8 mouse cellular contexts compared by ENCODE assay signal in the genomic region with DNA sequence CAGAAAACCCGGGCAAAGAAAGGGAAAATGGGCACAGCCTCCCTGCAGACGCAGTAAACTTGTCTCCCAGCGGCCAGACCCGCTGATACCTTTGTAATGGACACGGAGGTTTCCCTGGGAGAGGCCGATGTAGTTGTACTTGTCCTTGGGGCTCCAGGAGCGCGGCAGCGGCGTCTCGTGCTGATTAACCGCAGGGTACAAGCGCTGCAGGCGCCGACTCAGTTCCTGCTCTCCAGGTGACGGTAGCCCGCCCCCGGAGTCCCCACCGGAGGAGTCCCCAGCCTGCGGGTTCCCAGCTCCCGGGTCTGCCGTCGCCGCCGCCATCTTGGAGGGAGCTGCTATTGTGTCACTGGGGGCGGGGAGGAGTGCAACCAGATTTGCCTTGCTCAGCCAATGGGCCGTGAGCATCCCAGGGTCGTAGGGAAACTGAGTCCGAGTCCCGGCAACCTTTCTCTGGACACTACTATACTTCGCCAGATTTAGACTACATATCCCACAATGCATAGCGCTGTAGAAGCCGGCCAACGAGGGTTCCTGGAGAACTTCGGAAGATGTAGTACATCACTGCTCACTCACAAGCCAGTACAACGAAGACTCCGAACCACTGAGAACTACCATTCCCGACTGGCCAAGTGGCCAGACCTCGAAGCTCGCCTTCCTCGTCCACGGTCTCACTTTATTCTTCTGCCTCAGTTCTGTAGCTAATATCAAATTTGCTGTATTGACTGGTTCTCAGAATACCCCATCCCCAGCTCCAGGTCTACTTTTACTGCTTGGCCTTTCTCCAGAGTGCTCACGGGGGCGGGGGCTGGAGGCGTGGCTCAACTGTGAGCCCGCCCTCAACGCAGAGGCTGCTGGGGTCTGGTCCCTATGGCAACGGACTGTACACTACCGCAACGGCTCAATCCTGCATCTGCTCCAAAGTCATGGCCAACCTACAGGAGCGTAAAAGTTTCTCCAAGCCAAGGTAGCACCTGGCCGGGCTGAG. TPM values are rescaled to one million over a fixed set of nuclear protein-coding genes. Genes with fewer than 3 reads are reported as not detected.
DNase-seq lines count a peak whose midpoint lies in the region; ATAC-seq and TF ChIP-seq lines count a peak whose summit lies in the region.

A gene (minus strand): TSS at position 490 of the 988 bp plus-strand sequence.
A gene (plus strand): TSS at position 871 of the 988 bp plus-strand sequence.

- peaks cover 36% of the 10 kb centered on the region for H3K36me3 ChIP-seq in forebrain, embryonic 10.5 days (replicated peaks)
- H3K36me3 ChIP-seq in heart, embryonic 15.5 days = peaks cover 16% of the 10 kb centered on the region
- peaks cover 44% of the 10 kb centered on the region for H3K36me3 ChIP-seq in liver, embryonic 14.5 days (replicated peaks; ENCODE audit: control insufficient read depth, insufficient read depth, low read depth)
- peaks cover 4% of the 10 kb centered on the region for H3K36me3 ChIP-seq in neural tube, embryonic 11.5 days (ENCODE audit: control insufficient read depth, insufficient read depth, low read length)
- H3K36me3 ChIP-seq in stomach, postnatal 0 days (ENCODE audit: control insufficient read depth, insufficient read depth, low read length) = peaks cover under 1% of the 10 kb centered on the region; the same call in 1 of the 2 replicates

- H3K4me2 ChIP-seq in heart, embryonic 15.5 days = peak within 1 kb of the TSS; percentile 84
- H3K4me2 ChIP-seq in liver, embryonic 14.5 days (ENCODE audit: low read depth) = peak within 1 kb of the TSS; percentile 92
- peak within 1 kb of the TSS; percentile 84 for H3K4me2 ChIP-seq in neural tube, embryonic 11.5 days (ENCODE audit: low read depth)
- H3K4me2 ChIP-seq in stomach, postnatal 0 days (replicated peaks; ENCODE audit: low read depth) = peak within 1 kb of the TSS; percentile 78

- under 1% methylated on average over 52 of the region's 52 CpGs for WGBS in forebrain, embryonic 10.5 days
- WGBS in heart, embryonic 15.5 days = under 1% methylated on average over 52 of the region's 52 CpGs
- under 1% methylated on average over 52 of the region's 52 CpGs for WGBS in liver, embryonic 14.5 days (ENCODE audit: insufficient replicate concordance)
- under 1% methylated on average over 52 of the region's 52 CpGs for WGBS in neural tube, embryonic 11.5 days
- under 1% methylated on average over 52 of the region's 52 CpGs for WGBS in stomach, postnatal 0 days

- peaks cover 18% of the 10 kb centered on the region for H3K4me1 ChIP-seq in forebrain, embryonic 10.5 days
- H3K4me1 ChIP-seq in heart, embryonic 15.5 days (replicated peaks) = peaks cover 19% of the 10 kb centered on the region
- peaks cover 38 to 45% of the 10 kb centered on the region in 2 experiments for H3K4me1 ChIP-seq in liver, embryonic 14.5 days (replicated peaks; ENCODE audit: control insufficient read depth in 2 of 2, insufficient read depth in 2 of 2, low read length in 1 of 2)
- peaks cover 8% of the 10 kb centered on the region for H3K4me1 ChIP-seq in neural tube, embryonic 11.5 days (ENCODE audit: control insufficient read depth, insufficient read depth, low read length)
- peaks cover 4% of the 10 kb centered on the region; the same call in 1 of the 2 replicates for H3K4me1 ChIP-seq in stomach, postnatal 0 days (replicated peaks; ENCODE audit: control insufficient read depth, insufficient read depth)

- H3K27ac ChIP-seq in forebrain, embryonic 10.5 days = peak within 1 kb of the TSS; percentile 93
- H3K27ac ChIP-seq in heart, embryonic 15.5 days = peak within 1 kb of the TSS; percentile 75
- peak within 1 kb of the TSS; percentile 100 for H3K27ac ChIP-seq in liver, embryonic 14.5 days
- H3K27ac ChIP-seq in neural tube, embryonic 11.5 days (ENCODE audit: low read depth, low read length) = no peak within 1 kb of the TSS
- peak within 1 kb of the TSS; percentile 83 for H3K27ac ChIP-seq in stomach, postnatal 0 days (replicated peaks)

- no peak for TF ChIP-seq CTCF in liver, embryonic 14.5 days (IDR thresholded peaks at IDR 0.05; ENCODE audit: low read depth)
- no peak for TF ChIP-seq CTCF in stomach, postnatal 0 days (IDR thresholded peaks at IDR 0.05; ENCODE audit: low read depth)

- H3K9me3 ChIP-seq in forebrain, embryonic 10.5 days = no peaks in the 10 kb centered on the region
- H3K9me3 ChIP-seq in heart, embryonic 15.5 days (replicated peaks) = no peaks in the 10 kb centered on the region
- no peaks in the 10 kb centered on the region for H3K9me3 ChIP-seq in liver, embryonic 14.5 days (ENCODE audit: control insufficient read depth, low read length)
- H3K9me3 ChIP-seq in neural tube, embryonic 11.5 days (ENCODE audit: control insufficient read depth, low read length) = no peaks in the 10 kb centered on the region
- H3K9me3 ChIP-seq in stomach, postnatal 0 days (ENCODE audit: control insufficient read depth, low read length) = no peaks in the 10 kb centered on the region

- peak; percentile 93 to 94 for DNase-seq in CD8-positive naive resting alpha-beta T cell, adult 2 months (ENCODE audit: low read depth in 2 of 2, low spot score in 2 of 2)
- DNase-seq in c-Kit-positive CD71-negative TER-119-negative erythroid progenitor cells, embryonic 14.5 days (ENCODE audit: low read depth) = peak; percentile 98
- peak; percentile 96 for DNase-seq in forebrain, embryonic 10.5 days (ENCODE audit: extremely low spot score, low spot score)
- peak; percentile 98 to 99 for DNase-seq in kidney, postnatal 25 days
- peak; percentile 99 for DNase-seq in liver, embryonic 14.5 days (ENCODE audit: low read depth in 3 of 3, low spot score in 3 of 3)
- peak; percentile 94 for DNase-seq in neural tube, embryonic 11.5 days (ENCODE audit: low spot score)
- DNase-seq in stomach, postnatal 0 days (ENCODE audit: low spot score) = peak; percentile 96

- peak; percentile 98 for ATAC-seq in heart, embryonic 15.5 days (replicated peaks; ENCODE audit: insufficient number of reproducible peaks, insufficient read depth, low FRiP score, low read depth)
- ATAC-seq in liver, embryonic 14.5 days (ENCODE audit: insufficient read depth) = peak; percentile 90
- ATAC-seq in neural tube, embryonic 11.5 days (ENCODE audit: insufficient read depth, low FRiP score, low TSS enrichment) = peak; percentile 98
- peak; percentile 99 for ATAC-seq in stomach, postnatal 0 days (ENCODE audit: low FRiP score, low TSS enrichment)

- 0 out of 2 replicates have a peak, but pooled peaks have one; percentile 25 for TF ChIP-seq EP300 in liver, embryonic 14.5 days (IDR thresholded peaks at IDR 0.05; ENCODE audit: low read depth)
- no peak for TF ChIP-seq EP300 in stomach, postnatal 0 days (optimal IDR thresholded peaks at IDR 0.05)

- H3K9ac ChIP-seq in heart, embryonic 15.5 days = peak within 1 kb of the TSS; percentile 84
- peak within 1 kb of the TSS; percentile 100 for H3K9ac ChIP-seq in liver, embryonic 14.5 days (replicated peaks)
- peak within 1 kb of the TSS; percentile 90 for H3K9ac ChIP-seq in neural tube, embryonic 11.5 days (ENCODE audit: low read length)
- peak within 1 kb of the TSS; percentile 93 for H3K9ac ChIP-seq in stomach, postnatal 0 days (ENCODE audit: low read length)

- peak within 1 kb of the TSS; percentile 97 for H3K4me3 ChIP-seq in forebrain, embryonic 10.5 days
- H3K4me3 ChIP-seq in heart, embryonic 15.5 days = peak within 1 kb of the TSS; percentile 87
- peak within 1 kb of the TSS; percentile 98 to 100 for H3K4me3 ChIP-seq in liver, embryonic 14.5 days (ENCODE audit: insufficient read depth in 1 of 2, low read depth in 2 of 2, low read length in 2 of 2)
- H3K4me3 ChIP-seq in neural tube, embryonic 11.5 days (ENCODE audit: low read depth, low read length) = peak within 1 kb of the TSS; percentile 96
- peak within 1 kb of the TSS; percentile 88 for H3K4me3 ChIP-seq in stomach, postnatal 0 days (ENCODE audit: low read depth, low read length)

- no peaks in the 10 kb centered on the region for H3K27me3 ChIP-seq in forebrain, embryonic 10.5 days (ENCODE audit: poor library complexity, severe bottlenecking)
- H3K27me3 ChIP-seq in heart, embryonic 15.5 days = no peaks in the 10 kb centered on the region
- H3K27me3 ChIP-seq in liver, embryonic 14.5 days (ENCODE audit: control insufficient read depth, insufficient read depth, low read length) = no peaks in the 10 kb centered on the region
- no peaks in the 10 kb centered on the region for H3K27me3 ChIP-seq in neural tube, embryonic 11.5 days (ENCODE audit: control insufficient read depth, insufficient read depth, low read length)
- no peaks in the 10 kb centered on the region for H3K27me3 ChIP-seq in stomach, postnatal 0 days (ENCODE audit: control insufficient read depth, insufficient read depth, low read length)

RNA-seq across cellular contexts. Expression of the first gene that starts in this region (rescaled TPM):
- polyA plus RNA-seq in forebrain, embryonic 10.5 days (2016; fragmentation: Nextera tagmentation; extraction: Ambion mirVana) = 9.5 and 11.1 TPM in 2 replicates
- 8.1 and 11.0 TPM in 2 replicates for polyA plus RNA-seq in heart, embryonic 15.5 days (2015; fragmentation: Nextera tagmentation; extraction: Ambion mirVana)
- polyA plus RNA-seq in liver, embryonic 14.5 days (2012; rRNA removed) = 57.2 and 60.6 TPM in 2 replicates
- 37.0 and 42.0 TPM in 2 replicates for polyA plus RNA-seq in liver, embryonic 14.5 days (2014; fragmentation: Nextera tagmentation; extraction: Ambion mirVana)
- 12.3 and 13.5 TPM in 2 replicates for polyA plus RNA-seq in neural tube, embryonic 11.5 days (2014; fragmentation: Nextera tagmentation; extraction: Ambion mirVana)
- polyA plus RNA-seq in stomach, postnatal 0 days (2015; fragmentation: Nextera tagmentation; extraction: Ambion mirVana) = 7.1 TPM in 2 replicates

RNA-seq across cellular contexts. Expression of the second gene that starts in this region (rescaled TPM):
- 0.06 and 0.07 TPM in 2 replicates for polyA plus RNA-seq in forebrain, embryonic 10.5 days (2016; fragmentation: Nextera tagmentation; extraction: Ambion mirVana)
- 0.06 and 0.29 TPM in 2 replicates for polyA plus RNA-seq in heart, embryonic 15.5 days (2015; fragmentation: Nextera tagmentation; extraction: Ambion mirVana)
- polyA plus RNA-seq in liver, embryonic 14.5 days (2012; rRNA removed) = 0.04 and 0.06 TPM in 2 replicates
- 0.06 TPM in 1 of 2 replicates, not detected in the other for polyA plus RNA-seq in liver, embryonic 14.5 days (2014; fragmentation: Nextera tagmentation; extraction: Ambion mirVana)
- polyA plus RNA-seq in neural tube, embryonic 11.5 days (2014; fragmentation: Nextera tagmentation; extraction: Ambion mirVana) = 0.18 and 0.24 TPM in 2 replicates
- not detected in 2 replicates for polyA plus RNA-seq in stomach, postnatal 0 days (2015; fragmentation: Nextera tagmentation; extraction: Ambion mirVana)
